Mouse (Mus musculus) cerebellum, adult (tissue): ENCODE results near the gene Chrdl2.

Experiments
- ATAC-seq: cut with Nextera tagmentation; 2 replicates; pipeline ENCODE4 v1.9.2; 2017; ENCODE audit warnings: mild to moderate bottlenecking, moderate library complexity, mixed read lengths; ENCODE audit not compliant: insufficient number of reproducible peaks, low FRiP score, low TSS enrichment

Chrdl2 gene

GRCm38 (mm10) chr7:99982256-99983242, 23.4 kb upstream of the Chrdl2 start:
- ATAC-seq, result no peak

GRCm38 (mm10) chr7:99988725-99989124, 17.2 kb upstream of the Chrdl2 start:
- 0 out of 2 replicates have a peak, but pooled peaks have one; percentile 45 for ATAC-seq

GRCm38 (mm10) chr7:99989844-99990760, 15.9 kb upstream of the Chrdl2 start:
- no peak for ATAC-seq

- no peak for ATAC-seq
Measured at GRCm38 (mm10) chr7:99990990-99991707, 14.8 kb upstream of the Chrdl2 start.

GRCm38 (mm10) chr7:99993159-99993558, 12.8 kb upstream of the Chrdl2 start:
- no peak for ATAC-seq

- ATAC-seq, result no peak
Measured at GRCm38 (mm10) chr7:99995186-99995585, 10.8 kb upstream of the Chrdl2 start.

- ATAC-seq, result no peak
Measured at GRCm38 (mm10) chr7:99998668-99999067, 7.3 kb upstream of the Chrdl2 start.

GRCm38 (mm10) chr7:100003781-100004180, 2.2 kb upstream of the Chrdl2 start:
- no peak for ATAC-seq

- ATAC-seq, result no peak
Measured at GRCm38 (mm10) chr7:100006411-100006810, 439 bp downstream of the Chrdl2 start.

GRCm38 (mm10) chr7:100008765-100009164, 2.8 kb downstream of the Chrdl2 start:
- ATAC-seq, result no peak

GRCm38 (mm10) chr7:100009640-100010039, 3.7 kb downstream of the Chrdl2 start:
- no peak for ATAC-seq

- no peak for ATAC-seq
Measured at GRCm38 (mm10) chr7:100010711-100011110, 4.7 kb downstream of the Chrdl2 start.

- no peak for ATAC-seq
Measured at GRCm38 (mm10) chr7:100012085-100012484, 6.1 kb downstream of the Chrdl2 start.

GRCm38 (mm10) chr7:100012515-100012914, 6.5 kb downstream of the Chrdl2 start:
- no peak for ATAC-seq

GRCm38 (mm10) chr7:100014123-100014600, 8.2 kb downstream of the Chrdl2 start:
- ATAC-seq, result peak; percentile 50

GRCm38 (mm10) chr7:100017056-100017455, 11.1 kb downstream of the Chrdl2 start:
- no peak for ATAC-seq

GRCm38 (mm10) chr7:100027353-100027752, 21.4 kb downstream of the Chrdl2 start:
- no peak for ATAC-seq

- ATAC-seq, result no peak
Measured at GRCm38 (mm10) chr7:100029307-100029706, 23.3 kb downstream of the Chrdl2 start.

GRCm38 (mm10) chr7:100030996-100031749, 25.2 kb downstream of the Chrdl2 start:
- ATAC-seq, result no peak
